Mouse (Mus musculus): ENCODE results near the gene Uba3.

GRCm38 (mm10) chr6:97175716-97176115 is 29.7 kb downstream of the Uba3 start:
- TF ChIP-seq CTCF (IDR thresholded peaks at IDR 0.05; ENCODE audit: low read depth) (no peak), EP300 (optimal IDR thresholded peaks at IDR 0.05) (no peak)
